Mouse (Mus musculus) liver, adult 2 months (tissue): ENCODE results near the gene P2rx2. TPM values are rescaled to one million over a fixed set of nuclear protein-coding genes. Genes with fewer than 3 reads are reported as not detected.

Experiments
- DNase-seq: peaks from one replicate; pipeline ENCODE4 v3.0.0-alpha.2; 2011; ENCODE audit warnings: low read depth, low spot score; ENCODE audit errors: extremely low read depth
- H3K27ac ChIP-seq: fragments of 200-500 bp; replicated peaks from 2 replicates; pipeline ENCODE4 v1.5.1; 2012; ENCODE audit warnings: low read depth, mild to moderate bottlenecking, control low read depth, inconsistent platforms, low read length; ENCODE audit not compliant: insufficient read depth
- H3K27me3 ChIP-seq: fragments of 200-500 bp; 2 replicates; pipeline ENCODE4 v1.6.1; 2012; ENCODE audit warnings: mild to moderate bottlenecking, moderate library complexity, low read length, inconsistent platforms; ENCODE audit not compliant: control insufficient read depth, insufficient read depth
- H3K36me3 ChIP-seq: fragments of 200-500 bp; 2 replicates; pipeline ENCODE4 v1.6.1; 2012; ENCODE audit warnings: low read length, inconsistent platforms; ENCODE audit not compliant: control insufficient read depth, insufficient read depth
- H3K4me1 ChIP-seq: fragments of 200-500 bp; 2 replicates; pipeline ENCODE4 v1.6.1; 2011; ENCODE audit warnings: low read length; ENCODE audit not compliant: control insufficient read depth, insufficient read depth
- H3K4me3 ChIP-seq: fragments of 200-500 bp; 2 replicates; pipeline ENCODE4 v1.5.1; 2011; ENCODE audit warnings: low read depth, mild to moderate bottlenecking, control low read depth, low read length, moderate library complexity; ENCODE audit not compliant: insufficient read depth
- H3K79me2 ChIP-seq: fragments of 200-500 bp; 2 replicates; pipeline ENCODE4 v1.6.1; 2012; ENCODE audit warnings: inconsistent platforms, mild to moderate bottlenecking, low read length, moderate library complexity; ENCODE audit not compliant: control insufficient read depth, insufficient read depth
- H3K9ac ChIP-seq: fragments of 200-500 bp; 2 replicates; pipeline ENCODE4 v1.6.1; 2012; ENCODE audit warnings: low read depth, mild to moderate bottlenecking, control low read depth, inconsistent platforms, low read length
- CTCF ChIP-seq: fragments of 200-500 bp; IDR thresholded peaks from 2 replicates; pipeline ENCODE4 v1.5.1; 2011; ENCODE audit warnings: low read depth, low read length, control low read depth
- POLR2A ChIP-seq: fragments of 200-500 bp; IDR thresholded peaks from 2 replicates; pipeline ENCODE4 v1.6.1; 2011; ENCODE audit warnings: low read length, control low read depth; ENCODE audit not compliant: insufficient read depth; ENCODE audit errors: extremely low read depth
- whole genome bisulfite sequencing: fragments of 180-500 bp; shearing (Covaris S2); methylation state at CpG from one replicate; pipeline ENCODE4 v1.1.7; 2018; 5-methylcytosine and 5-hydroxymethylcytosine counted together
- polyA plus RNA-seq: library from polyadenylated mRNA; depleted of rRNA; stranded (reverse); fragments of >200 nt; gene quantifications from 2 replicates; pipeline ENCODE4 v1.2.3, GENCODE M21; 2012
- total RNA-seq: library from RNA; depleted of rRNA; stranded (reverse); fragments of >200 nt; gene quantifications from 2 replicates; pipeline ENCODE4 v1.2.3, GENCODE M21; 2014

Gene P2rx2
- total and polyA plus RNA-seq, 2 experiments: 0.07 TPM; not detected in 1

- DNase-seq: no peak
- no peak overlapping the region for H3K27ac ChIP-seq
- no peak overlapping the region for H3K4me3 ChIP-seq
- 90% methylated on average over 4 of the region's 4 CpGs for WGBS
- H3K9ac ChIP-seq: no peak overlapping the region
- no peaks in the 10 kb centered on the region for H3K36me3 ChIP-seq
- no peaks in the 10 kb centered on the region for H3K27me3 ChIP-seq
- no peaks in the 10 kb centered on the region for H3K4me1 ChIP-seq
- TF ChIP-seq CTCF (no peak), POLR2A (no peak)
- no peaks in the 10 kb centered on the region; the same call in 1 of the 2 replicates for H3K79me2 ChIP-seq
These were observed 42.3 kb upstream of the P2rx2 start for GRCm38 (mm10) chr5:110385263-110385662.

- Histone ChIP-seq H3K27me3 (no peaks in the 10 kb centered on the region), H3K36me3 (no peaks in the 10 kb centered on the region; the same call in 1 of the 2 replicates), H3K79me2 (no peaks in the 10 kb centered on the region; the same call in 1 of the 2 replicates), H3K9ac (no peak overlapping the region), H3K27ac (no peak overlapping the region), H3K4me1 (no peaks in the 10 kb centered on the region), H3K4me3 (no peak overlapping the region)
- no peak for TF ChIP-seq CTCF
- TF ChIP-seq POLR2A: no peak
- 93% methylated on average over 6 of the region's 6 CpGs for WGBS
- DNase-seq: no peak
These were observed 41.5 kb upstream of the P2rx2 start for GRCm38 (mm10) chr5:110384491-110384890.

GRCm38 (mm10) chr5:110379823-110380222, 36.8 kb upstream of the P2rx2 start:
- Histone ChIP-seq H3K27ac (no peak overlapping the region), H3K4me3 (no peak overlapping the region), H3K27me3 (no peaks in the 10 kb centered on the region), H3K36me3 (peaks cover 1% of the 10 kb centered on the region; the same call in 1 of the 2 replicates), H3K79me2 (no peaks in the 10 kb centered on the region; the same call in 1 of the 2 replicates), H3K9ac (no peak overlapping the region), H3K4me1 (no peaks in the 10 kb centered on the region)
- no peak for DNase-seq
- 91% methylated on average over 4 of the region's 4 CpGs for WGBS
- TF ChIP-seq POLR2A (no peak), CTCF (no peak)

- WGBS: 95% methylated on average over 15 of the region's 15 CpGs
These were observed 36.1 kb upstream of the P2rx2 start for GRCm38 (mm10) chr5:110379086-110379485.

GRCm38 (mm10) chr5:110378181-110378583, 35.2 kb upstream of the P2rx2 start:
- Histone ChIP-seq H3K79me2 (no peaks in the 10 kb centered on the region), H3K27me3 (no peaks in the 10 kb centered on the region), H3K36me3 (peaks cover 3% of the 10 kb centered on the region), H3K27ac (no peak overlapping the region), H3K4me3 (no peak overlapping the region), H3K9ac (no peak overlapping the region), H3K4me1 (no peaks in the 10 kb centered on the region)
- TF ChIP-seq CTCF (no peak), POLR2A (no peak)
- 78% methylated on average over 20 of the region's 20 CpGs for WGBS
- no peak for DNase-seq

More at GRCm38 (mm10) chr5:110379086-110379485, 36.1 kb upstream of the P2rx2 start:
- DNase-seq: no peak
- Histone ChIP-seq H3K9ac (no peak overlapping the region), H3K4me1 (no peaks in the 10 kb centered on the region), H3K27me3 (no peaks in the 10 kb centered on the region), H3K36me3 (peaks cover 3% of the 10 kb centered on the region; the same call in 1 of the 2 replicates), H3K79me2 (no peaks in the 10 kb centered on the region), H3K4me3 (no peak overlapping the region), H3K27ac (no peak overlapping the region)
- TF ChIP-seq CTCF: no peak
- no peak for TF ChIP-seq POLR2A

- H3K79me2 ChIP-seq: no peaks in the 10 kb centered on the region
- 73% methylated on average over 8 of the region's 8 CpGs for WGBS
- no peak overlapping the region for H3K4me3 ChIP-seq
- H3K4me1 ChIP-seq: no peaks in the 10 kb centered on the region
- no peak for DNase-seq
- peaks cover 3% of the 10 kb centered on the region for H3K36me3 ChIP-seq
- no peaks in the 10 kb centered on the region for H3K27me3 ChIP-seq
- H3K9ac ChIP-seq: no peak overlapping the region
- TF ChIP-seq POLR2A (no peak), CTCF (peak; percentile 86)
- no peak overlapping the region for H3K27ac ChIP-seq
These were observed 33.9 kb upstream of the P2rx2 start for GRCm38 (mm10) chr5:110376802-110377433.
